Mouse (Mus musculus) midbrain, embryonic 10.5 days (tissue): ENCODE data around the gene Uchl1. TPM values are rescaled to one million over a fixed set of nuclear protein-coding genes. Genes with fewer than 3 reads are reported as not detected.

Experiments
- DNase-seq: peaks from one replicate; pipeline ENCODE4 v3.0.0-alpha.2; 2017; ENCODE audit warnings: low spot score
- H3K27ac ChIP-seq: fragments of 300-500 bp; sonication (generic); replicated peaks from 2 replicates; pipeline ENCODE4 v1.5.1; 2016; ENCODE audit warnings: mild to moderate bottlenecking
- H3K27me3 ChIP-seq: fragments of 300-500 bp; sonication (generic); 2 replicates; pipeline ENCODE4 v1.6.1; 2016; ENCODE audit warnings: low read depth, mild to moderate bottlenecking; ENCODE audit not compliant: poor library complexity, severe bottlenecking
- H3K36me3 ChIP-seq: fragments of 300-500 bp; sonication (generic); 2 replicates; pipeline ENCODE4 v1.6.1; 2016; ENCODE audit warnings: mild to moderate bottlenecking, moderate library complexity
- H3K4me1 ChIP-seq: fragments of 300-500 bp; sonication (generic); 2 replicates; pipeline ENCODE4 v1.6.1; 2016
- H3K4me3 ChIP-seq: fragments of 300-500 bp; sonication (generic); 2 replicates; pipeline ENCODE4 v1.5.1; 2016; ENCODE audit warnings: mild to moderate bottlenecking, moderate library complexity
- H3K9me3 ChIP-seq: fragments of 300-500 bp; sonication (generic); replicated peaks from 2 replicates; pipeline ENCODE4 v1.6.1; 2016; ENCODE audit warnings: mild to moderate bottlenecking
- WGBS: fragments of 180-500 bp; shearing (Covaris S2); methylation state at CpG from one replicate; pipeline ENCODE4 v1.1.7; 2016; 5-methylcytosine and 5-hydroxymethylcytosine counted together
- polyA plus RNA-seq: library from polyadenylated mRNA; unstranded; fragments of >200 nt; fragmentation: Nextera tagmentation; extraction: Ambion mirVana; gene quantifications from 2 replicates; pipeline ENCODE4 v1.2.1, GENCODE M21; 2016

The Uchl1 gene
- 265 and 368 TPM in 2 replicates for polyA plus RNA-seq

- WGBS: under 1% methylated on average over 20 of the region's 20 CpGs
- Histone ChIP-seq H3K4me3 (peak within 1 kb of the TSS; percentile 74), H3K4me1 (peaks cover 47% of the 10 kb centered on the region), H3K9me3 (no peaks in the 10 kb centered on the region), H3K36me3 (peaks cover 12% of the 10 kb centered on the region), H3K27ac (peak within 1 kb of the TSS; percentile 88), H3K27me3 (peaks cover 32% of the 10 kb centered on the region)
- peak; percentile 95 for DNase-seq
These were observed at the start of gene Uchl1 for GRCm38 (mm10) chr5:66675983-66676382. Gene Uchl1 (plus strand): TSS chr5:66676091.

- H3K9me3 ChIP-seq: no peaks in the 10 kb centered on the region
- DNase-seq: no peak
- no peak overlapping the region for H3K27ac ChIP-seq
- WGBS: 73% methylated on average over 7 of the region's 7 CpGs
- no peak overlapping the region for H3K4me3 ChIP-seq
- no peaks in the 10 kb centered on the region; the same call in 1 of the 2 replicates for H3K4me1 ChIP-seq
- no peaks in the 10 kb centered on the region for H3K27me3 ChIP-seq
- H3K36me3 ChIP-seq: no peaks in the 10 kb centered on the region
These were observed 48.1 kb upstream of the Uchl1 start for GRCm38 (mm10) chr5:66627805-66628204.

- no peaks in the 10 kb centered on the region for H3K4me1 ChIP-seq
- H3K27me3 ChIP-seq: no peaks in the 10 kb centered on the region
- no peaks in the 10 kb centered on the region for H3K36me3 ChIP-seq
- H3K27ac ChIP-seq: no peak overlapping the region
- no peak for DNase-seq
- H3K4me3 ChIP-seq: no peak overlapping the region
- WGBS: 83% methylated on average over 10 of the region's 10 CpGs
- H3K9me3 ChIP-seq: no peaks in the 10 kb centered on the region
These were observed 40.3 kb upstream of the Uchl1 start for GRCm38 (mm10) chr5:66635459-66636079.

DNA sequence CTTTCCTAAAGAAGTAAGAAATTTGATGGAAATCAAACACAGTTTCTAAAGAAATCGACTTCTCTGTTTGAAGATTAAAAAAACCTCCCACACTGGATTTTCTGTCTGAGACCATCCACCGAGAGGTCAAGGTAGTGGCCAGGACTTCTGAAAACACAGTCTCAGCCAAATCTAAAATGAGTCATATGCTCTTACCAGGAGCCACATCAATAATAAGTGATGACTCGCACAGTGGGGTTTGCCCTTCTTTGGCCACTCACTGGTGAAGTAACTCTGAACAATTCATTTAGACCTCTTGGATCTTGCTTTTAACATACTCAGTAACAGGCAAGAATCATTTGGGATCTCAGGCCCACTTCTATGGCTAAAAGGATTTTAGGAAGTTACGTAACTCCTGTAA, 33.7 kb upstream of the Uchl1 start:
- H3K9me3 ChIP-seq: no peaks in the 10 kb centered on the region
- H3K36me3 ChIP-seq: no peaks in the 10 kb centered on the region
- WGBS: 92% methylated on average over 4 of the region's 4 CpGs
- H3K27me3 ChIP-seq: no peaks in the 10 kb centered on the region
- no peak for DNase-seq
- H3K27ac ChIP-seq: no peak overlapping the region
- no peak overlapping the region for H3K4me3 ChIP-seq
- H3K4me1 ChIP-seq: no peaks in the 10 kb centered on the region

DNA sequence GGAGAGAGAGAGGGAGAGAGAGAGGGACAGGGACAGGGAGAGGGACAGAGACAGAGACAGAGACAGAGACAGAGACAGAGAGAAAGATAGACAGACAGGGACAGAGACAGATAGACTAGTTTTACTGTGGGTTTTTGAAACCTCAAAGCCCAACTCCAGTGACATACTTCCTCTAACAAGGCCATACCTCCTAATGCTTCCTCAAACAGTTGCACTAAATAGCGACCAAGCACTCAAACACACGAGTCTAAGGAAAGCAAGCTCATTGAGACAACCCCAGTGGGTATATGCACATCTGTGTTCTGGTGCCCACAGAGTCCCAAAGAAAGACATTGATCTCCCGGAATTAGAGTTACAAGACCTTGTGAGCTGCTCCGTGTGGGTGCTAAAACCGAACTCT, 32.6 kb upstream of the Uchl1 start:
- Histone ChIP-seq H3K9me3 (no peaks in the 10 kb centered on the region), H3K4me3 (no peak overlapping the region), H3K4me1 (no peaks in the 10 kb centered on the region), H3K27ac (no peak overlapping the region), H3K27me3 (no peaks in the 10 kb centered on the region), H3K36me3 (no peaks in the 10 kb centered on the region)
- 87% methylated on average over 5 of the region's 5 CpGs for WGBS
- no peak for DNase-seq

DNA sequence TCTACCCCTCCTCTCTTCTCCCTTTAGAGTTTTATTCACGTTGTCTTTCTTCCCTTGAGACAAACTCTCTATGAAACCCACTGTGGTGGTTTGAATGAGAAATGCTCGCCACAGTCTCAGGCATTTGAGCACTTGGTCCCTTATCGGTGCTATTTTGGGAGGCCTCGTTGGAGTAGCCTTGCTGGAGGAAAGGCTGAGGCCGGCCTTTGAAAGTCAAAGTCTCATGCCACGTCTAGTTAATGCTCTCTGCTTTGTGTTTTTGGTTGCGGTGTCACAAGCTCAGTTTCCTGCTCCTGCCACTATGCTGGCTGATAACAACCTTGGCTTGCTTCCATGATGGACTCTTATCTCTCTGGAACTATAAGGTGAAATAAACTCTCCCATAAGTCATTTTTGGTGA, 28.4 kb upstream of the Uchl1 start:
- no peaks in the 10 kb centered on the region for H3K9me3 ChIP-seq
- WGBS: 81% methylated on average over 7 of the region's 7 CpGs
- no peaks in the 10 kb centered on the region for H3K27me3 ChIP-seq
- no peak for DNase-seq
- H3K4me1 ChIP-seq: no peaks in the 10 kb centered on the region
- no peak overlapping the region for H3K27ac ChIP-seq
- no peaks in the 10 kb centered on the region for H3K36me3 ChIP-seq
- H3K4me3 ChIP-seq: no peak overlapping the region

GRCm38 (mm10) chr5:66654220-66654619, 21.7 kb upstream of the Uchl1 start:
- Histone ChIP-seq H3K36me3 (no peaks in the 10 kb centered on the region), H3K27ac (no peak overlapping the region), H3K4me3 (no peak overlapping the region), H3K27me3 (no peaks in the 10 kb centered on the region), H3K4me1 (no peaks in the 10 kb centered on the region), H3K9me3 (no peaks in the 10 kb centered on the region)
- WGBS: 79% methylated on average over 5 of the region's 5 CpGs
- DNase-seq: no peak

DNA sequence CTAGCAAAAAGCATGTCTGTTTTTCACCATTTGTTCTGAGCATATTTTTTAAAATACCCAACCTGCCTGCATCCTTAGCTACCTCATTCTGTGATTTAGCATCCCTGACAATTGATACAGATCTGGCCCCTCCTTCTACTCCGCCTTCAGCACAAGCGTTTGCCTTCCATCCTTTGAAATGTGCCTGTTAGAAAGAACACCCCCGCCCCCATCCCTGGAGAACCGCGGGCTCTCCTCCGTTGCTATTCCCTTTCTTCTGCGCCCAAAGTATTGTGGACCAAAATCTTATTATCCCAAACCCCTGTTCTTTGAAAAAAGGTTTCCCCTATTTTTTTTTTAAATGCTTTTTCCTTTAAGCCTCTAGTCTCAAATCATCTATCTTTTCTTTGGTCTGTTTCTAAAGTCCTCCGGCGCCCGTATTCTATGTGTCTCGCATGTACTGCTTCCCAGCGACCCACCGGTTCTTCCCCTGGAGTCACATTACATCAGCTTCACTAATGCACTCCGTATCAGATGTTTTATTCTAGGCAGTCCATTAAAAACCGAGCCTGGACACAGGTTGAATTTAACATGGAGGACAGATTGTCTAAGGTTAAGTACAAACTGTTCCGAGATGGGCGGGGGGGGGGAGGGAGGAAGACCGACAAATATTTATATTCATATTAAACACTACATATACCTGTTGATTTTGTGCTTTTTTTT, 551 bp upstream of the Uchl1 start:
- H3K36me3 ChIP-seq: peaks cover 6% of the 10 kb centered on the region; the same call in 1 of the 2 replicates
- peak; percentile 29 for DNase-seq
- H3K27ac ChIP-seq: peak overlapping the region; percentile 88; the same call in 1 of the 2 replicates
- peak overlapping the region; percentile 74 for H3K4me3 ChIP-seq
- H3K27me3 ChIP-seq: peaks cover 32% of the 10 kb centered on the region
- 1% methylated on average over 18 of the region's 18 CpGs for WGBS
- H3K4me1 ChIP-seq: peaks cover 47% of the 10 kb centered on the region
- no peaks in the 10 kb centered on the region for H3K9me3 ChIP-seq

- no peaks in the 10 kb centered on the region for H3K9me3 ChIP-seq
- peaks cover 47% of the 10 kb centered on the region for H3K4me1 ChIP-seq
- under 1% methylated on average over 51 of the region's 51 CpGs for WGBS
- H3K27ac ChIP-seq: peak overlapping the region; percentile 88
- peak; percentile 72 for DNase-seq
- peak overlapping the region; percentile 74 for H3K4me3 ChIP-seq
- peaks cover 32% of the 10 kb centered on the region for H3K27me3 ChIP-seq
- peaks cover 18% of the 10 kb centered on the region for H3K36me3 ChIP-seq
These were observed 696 bp downstream of the Uchl1 start for GRCm38 (mm10) chr5:66676457-66677117.

GRCm38 (mm10) chr5:66677411-66678345, 1.8 kb downstream of the Uchl1 start:
- H3K27me3 ChIP-seq: peaks cover 32% of the 10 kb centered on the region
- peaks cover 29% of the 10 kb centered on the region for H3K36me3 ChIP-seq
- peak overlapping the region; percentile 18; the same call in 1 of the 2 replicates for H3K27ac ChIP-seq
- DNase-seq: peak; percentile 29
- H3K4me1 ChIP-seq: peaks cover 47% of the 10 kb centered on the region
- WGBS: 75% methylated on average over 21 of the region's 21 CpGs
- no peaks in the 10 kb centered on the region for H3K9me3 ChIP-seq
- H3K4me3 ChIP-seq: peak overlapping the region; percentile 74

- WGBS: 53% methylated on average over 10 of the region's 10 CpGs
- H3K27me3 ChIP-seq: peaks cover 27% of the 10 kb centered on the region
- H3K9me3 ChIP-seq: no peaks in the 10 kb centered on the region
- peak overlapping the region; percentile 1; the same call in 1 of the 2 replicates for H3K4me3 ChIP-seq
- peaks cover 45% of the 10 kb centered on the region for H3K36me3 ChIP-seq
- no peak overlapping the region for H3K27ac ChIP-seq
- H3K4me1 ChIP-seq: peaks cover 54% of the 10 kb centered on the region
- DNase-seq: peak; percentile 26
These were observed 3.3 kb downstream of the Uchl1 start for GRCm38 (mm10) chr5:66679222-66679621.

- peaks cover 99% of the 10 kb centered on the region for H3K36me3 ChIP-seq
- no peaks in the 10 kb centered on the region for H3K9me3 ChIP-seq
- no peak overlapping the region for H3K27ac ChIP-seq
- H3K27me3 ChIP-seq: no peaks in the 10 kb centered on the region
- H3K4me3 ChIP-seq: no peak overlapping the region
- no peak for DNase-seq
- H3K4me1 ChIP-seq: peaks cover 14% of the 10 kb centered on the region
- 87% methylated on average over 2 of the region's 2 CpGs for WGBS
These were observed 10.0 kb downstream of the Uchl1 start for GRCm38 (mm10) chr5:66685930-66686329.
